Mouse (Mus musculus) limb, embryonic 15.5 days (tissue): ENCODE results near the gene Lgals9. TPM values are rescaled to one million over a fixed set of nuclear protein-coding genes. Genes with fewer than 3 reads are reported as not detected.
"Not testable (repeated sequence)": the region's sequence is repeated elsewhere in the genome, so short reads cannot be mapped to it uniquely, and the experiment has no call there.

ENCODE experiments used
- ATAC-seq: fragments of 200-750 bp; cut with Nextera tagmentation; 2 replicates; pipeline ENCODE4 v1.8.0; 2017; ENCODE audit warnings: low read depth, moderate TSS enrichment; ENCODE audit not compliant: insufficient number of reproducible peaks, low FRiP score, low TSS enrichment
- H3K27ac ChIP-seq: fragments of 300-500 bp; sonication (generic); 2 replicates; pipeline ENCODE4 v1.5.1; 2015; ENCODE audit warnings: moderate library complexity, mild to moderate bottlenecking, inconsistent platforms
- H3K27me3 ChIP-seq: fragments of 300-500 bp; sonication (generic); 2 replicates; pipeline ENCODE4 v1.6.1; 2015; ENCODE audit warnings: inconsistent platforms
- H3K36me3 ChIP-seq: fragments of 300-500 bp; sonication (generic); 2 replicates; pipeline ENCODE4 v1.6.1; 2015; ENCODE audit warnings: inconsistent platforms
- H3K4me1 ChIP-seq: fragments of 300-500 bp; sonication (generic); 2 replicates; pipeline ENCODE4 v1.6.1; 2015; ENCODE audit warnings: inconsistent platforms
- H3K4me2 ChIP-seq: fragments of 300-500 bp; sonication (generic); 2 replicates; pipeline ENCODE4 v1.6.1; 2015; ENCODE audit warnings: mild to moderate bottlenecking, inconsistent platforms
- H3K4me3 ChIP-seq: fragments of 300-500 bp; sonication (generic); 2 replicates; pipeline ENCODE4 v1.5.1; 2015; ENCODE audit warnings: mild to moderate bottlenecking, inconsistent platforms
- H3K9ac ChIP-seq: fragments of 300-500 bp; sonication (generic); 2 replicates; pipeline ENCODE4 v1.6.1; 2015; ENCODE audit warnings: inconsistent platforms
- H3K9me3 ChIP-seq: fragments of 300-500 bp; sonication (generic); 2 replicates; pipeline ENCODE4 v1.6.1; 2016; ENCODE audit warnings: inconsistent platforms
- WGBS: fragments of 180-500 bp; shearing (Covaris S2); methylation state at CpG from one replicate; pipeline ENCODE4 v1.1.7; 2015; 5-methylcytosine and 5-hydroxymethylcytosine counted together
- polyA plus RNA-seq: library from polyadenylated mRNA; unstranded; fragments of >200 nt; fragmentation: Nextera tagmentation; extraction: Ambion mirVana; gene quantifications from 2 replicates; pipeline ENCODE4 v1.2.1, GENCODE M21; 2015

The Lgals9 gene
- polyA plus RNA-seq, 1 experiment from 2014 or later: 45.9 TPM

GRCm38 (mm10) chr11:79005578-79006394, 21.0 kb upstream of the Lgals9 start:
- WGBS: 85% methylated on average over 14 of the region's 14 CpGs
- Histone ChIP-seq H3K4me3 (no peak overlapping the region), H3K9ac (no peak overlapping the region), H3K27ac (no peak overlapping the region), H3K4me1 (peaks cover 4% of the 10 kb centered on the region; the same call in 1 of the 2 replicates), H3K27me3 (no peaks in the 10 kb centered on the region), H3K36me3 (no peaks in the 10 kb centered on the region), H3K9me3 (no peaks in the 10 kb centered on the region), H3K4me2 (no peak overlapping the region)
- ATAC-seq: no peak

GRCm38 (mm10) chr11:79003769-79004638, 19.3 kb upstream of the Lgals9 start:
- Histone ChIP-seq H3K9me3 (no peaks in the 10 kb centered on the region), H3K9ac (no peak overlapping the region), H3K27me3 (no peaks in the 10 kb centered on the region), H3K4me2 (no peak overlapping the region), H3K4me1 (peaks cover 4% of the 10 kb centered on the region; the same call in 1 of the 2 replicates), H3K36me3 (no peaks in the 10 kb centered on the region), H3K27ac (no peak overlapping the region; the same call in 1 of the 2 replicates), H3K4me3 (no peak overlapping the region)
- ATAC-seq: no peak
- 64% methylated on average over 10 of the region's 10 CpGs for WGBS

GRCm38 (mm10) chr11:79003053-79003768, 18.5 kb upstream of the Lgals9 start:
- Histone ChIP-seq H3K27ac (peak overlapping the region; percentile 54; the same call in 1 of the 2 replicates), H3K4me3 (no peak overlapping the region), H3K4me2 (no peak overlapping the region), H3K4me1 (peaks cover 4% of the 10 kb centered on the region; the same call in 1 of the 2 replicates), H3K36me3 (no peaks in the 10 kb centered on the region), H3K9ac (no peak overlapping the region), H3K27me3 (no peaks in the 10 kb centered on the region), H3K9me3 (no peaks in the 10 kb centered on the region)
- no peak for ATAC-seq
- WGBS: 59% methylated on average over 11 of the region's 11 CpGs

- WGBS: 52% methylated on average over 5 of the region's 5 CpGs
- H3K4me3 ChIP-seq: no peak overlapping the region
- peaks cover 4% of the 10 kb centered on the region; the same call in 1 of the 2 replicates for H3K4me1 ChIP-seq
- H3K27ac ChIP-seq: 0 out of 2 replicates have a peak overlapping the region, but pooled peaks have one; percentile 54
- H3K4me2 ChIP-seq: no peak overlapping the region
- no peak for ATAC-seq
- H3K9me3 ChIP-seq: no peaks in the 10 kb centered on the region
- H3K9ac ChIP-seq: no peak overlapping the region
- no peaks in the 10 kb centered on the region for H3K36me3 ChIP-seq
- H3K27me3 ChIP-seq: no peaks in the 10 kb centered on the region
These were observed 17.8 kb upstream of the Lgals9 start for GRCm38 (mm10) chr11:79002551-79002951.

GRCm38 (mm10) chr11:79001871-79002270, 17.1 kb upstream of the Lgals9 start:
- Histone ChIP-seq H3K9me3 (no peaks in the 10 kb centered on the region), H3K36me3 (no peaks in the 10 kb centered on the region), H3K4me1 (peaks cover 4% of the 10 kb centered on the region; the same call in 1 of the 2 replicates), H3K27ac (no peak overlapping the region), H3K9ac (no peak overlapping the region), H3K4me3 (no peak overlapping the region), H3K4me2 (no peak overlapping the region), H3K27me3 (no peaks in the 10 kb centered on the region)
- no peak for ATAC-seq
- WGBS: 80% methylated on average over 4 of the region's 4 CpGs

- H3K27ac ChIP-seq: no peak overlapping the region
- WGBS: 41% methylated on average over 6 of the region's 6 CpGs
- ATAC-seq: no peak
These were observed 14.4 kb upstream of the Lgals9 start for GRCm38 (mm10) chr11:78999118-78999517.

GRCm38 (mm10) chr11:78990875-78991543, 6.3 kb upstream of the Lgals9 start:
- H3K4me2 ChIP-seq, H3K36me3 ChIP-seq, H3K9me3 ChIP-seq, H3K4me3 ChIP-seq, H3K27me3 ChIP-seq, ATAC-seq, H3K27ac ChIP-seq, H3K9ac ChIP-seq, H3K4me1 ChIP-seq: not testable (repeated sequence)
- 67% methylated on average over 5 of the region's 5 CpGs for WGBS

More at GRCm38 (mm10) chr11:78999118-78999517, 14.4 kb upstream of the Lgals9 start:
- Histone ChIP-seq H3K4me3 (no peak overlapping the region), H3K9ac (no peak overlapping the region), H3K4me2 (no peak overlapping the region), H3K27me3 (no peaks in the 10 kb centered on the region), H3K9me3 (no peaks in the 10 kb centered on the region), H3K36me3 (no peaks in the 10 kb centered on the region), H3K4me1 (peaks cover 4% of the 10 kb centered on the region; the same call in 1 of the 2 replicates)

- WGBS: 90% methylated on average over 9 of the region's 9 CpGs
- no peak overlapping the region for H3K27ac ChIP-seq
- no peak for ATAC-seq
- H3K9me3 ChIP-seq: no peaks in the 10 kb centered on the region
- H3K4me1 ChIP-seq: no peaks in the 10 kb centered on the region
- H3K4me2 ChIP-seq: no peak overlapping the region
- no peaks in the 10 kb centered on the region for H3K27me3 ChIP-seq
- no peak overlapping the region for H3K4me3 ChIP-seq
- no peaks in the 10 kb centered on the region for H3K36me3 ChIP-seq
- H3K9ac ChIP-seq: no peak overlapping the region
These were observed 5.3 kb upstream of the Lgals9 start for GRCm38 (mm10) chr11:78990096-78990495.

GRCm38 (mm10) chr11:78989206-78989605, 4.5 kb upstream of the Lgals9 start:
- H3K4me1 ChIP-seq, H3K4me2 ChIP-seq, ATAC-seq, H3K9ac ChIP-seq, H3K36me3 ChIP-seq, H3K27ac ChIP-seq, H3K4me3 ChIP-seq, H3K9me3 ChIP-seq, H3K27me3 ChIP-seq: not testable (repeated sequence)
- WGBS: 90% methylated on average over 11 of the region's 11 CpGs

GRCm38 (mm10) chr11:78986311-78987002, 1.7 kb upstream of the Lgals9 start:
- H3K9ac ChIP-seq: no peak overlapping the region

GRCm38 (mm10) chr11:78985505-78985904, 759 bp upstream of the Lgals9 start:
- no peaks in the 10 kb centered on the region for H3K36me3 ChIP-seq
- no peaks in the 10 kb centered on the region for H3K27me3 ChIP-seq
- no peaks in the 10 kb centered on the region for H3K9me3 ChIP-seq
- peaks cover 10% of the 10 kb centered on the region for H3K4me1 ChIP-seq
- no peak for ATAC-seq
- H3K4me2 ChIP-seq: no peak overlapping the region
- no peak overlapping the region for H3K4me3 ChIP-seq
- no peak overlapping the region for H3K27ac ChIP-seq
- no peak overlapping the region for H3K9ac ChIP-seq

More at GRCm38 (mm10) chr11:78986311-78987002, 1.7 kb upstream of the Lgals9 start:
- no peak overlapping the region for H3K4me2 ChIP-seq
- ATAC-seq: no peak
- H3K36me3 ChIP-seq: no peaks in the 10 kb centered on the region
- H3K9me3 ChIP-seq: no peaks in the 10 kb centered on the region
- no peaks in the 10 kb centered on the region for H3K27me3 ChIP-seq
- peaks cover 10% of the 10 kb centered on the region for H3K4me1 ChIP-seq
- no peak overlapping the region for H3K27ac ChIP-seq
- WGBS: 89% methylated on average over 10 of the region's 10 CpGs
- H3K4me3 ChIP-seq: no peak overlapping the region
